Mouse (Mus musculus): ENCODE measurements at regions not wholly inside any gene's neighbourhood (a gene's known extent, or its start where the extent isn't known, plus 50 kb on each side); places are given as distances from the start of the nearest gene placed in this dataset.

- TF ChIP-seq GATA4 (IDR thresholded peaks at IDR 0.05; ENCODE audit: insufficient replicate concordance, low read length), result no peak
Observed at GRCm38 (mm10) chr3:54443791-54444190, 82.9 kb downstream of the Postn start.

GRCm38 (mm10) chr3:54446889-54447288, 86.0 kb downstream of the Postn start:
- TF ChIP-seq GATA4 (IDR thresholded peaks at IDR 0.05; ENCODE audit: insufficient replicate concordance, low read length), result no peak

- TF ChIP-seq GATA4 (IDR thresholded peaks at IDR 0.05; ENCODE audit: insufficient replicate concordance, low read length), result no peak
Observed at GRCm38 (mm10) chr3:54457416-54457815, 96.5 kb downstream of the Postn start.

GRCm38 (mm10) chr3:54461366-54461765, 100.5 kb downstream of the Postn start:
- no peak for TF ChIP-seq GATA4 (IDR thresholded peaks at IDR 0.05; ENCODE audit: insufficient replicate concordance, low read length)

- TF ChIP-seq GATA4 (IDR thresholded peaks at IDR 0.05; ENCODE audit: insufficient replicate concordance, low read length), result no peak
Observed at GRCm38 (mm10) chr3:54466097-54466496, 105.2 kb downstream of the Postn start.

GRCm38 (mm10) chr3:54474209-54474608, 113.3 kb downstream of the Postn start:
- no peak for TF ChIP-seq GATA4 (IDR thresholded peaks at IDR 0.05; ENCODE audit: insufficient replicate concordance, low read length)

GRCm38 (mm10) chr3:54475879-54476278, 115.0 kb downstream of the Postn start:
- TF ChIP-seq GATA4 (IDR thresholded peaks at IDR 0.05; ENCODE audit: insufficient replicate concordance, low read length), result no peak

- TF ChIP-seq GATA4 (IDR thresholded peaks at IDR 0.05; ENCODE audit: insufficient replicate concordance, low read length), result no peak
Observed at GRCm38 (mm10) chr3:54477986-54478385, 117.1 kb downstream of the Postn start.

GRCm38 (mm10) chr3:54480251-54480650, 119.3 kb downstream of the Postn start:
- TF ChIP-seq GATA4 (IDR thresholded peaks at IDR 0.05; ENCODE audit: insufficient replicate concordance, low read length), result no peak

GRCm38 (mm10) chr3:54487346-54487745, 126.4 kb downstream of the Postn start:
- TF ChIP-seq GATA4 (IDR thresholded peaks at IDR 0.05; ENCODE audit: insufficient replicate concordance, low read length), result no peak

- no peak for TF ChIP-seq GATA4 (IDR thresholded peaks at IDR 0.05; ENCODE audit: insufficient replicate concordance, low read length)
Observed at GRCm38 (mm10) chr3:54487844-54488243, 126.9 kb downstream of the Postn start.

- no peak for TF ChIP-seq GATA4 (IDR thresholded peaks at IDR 0.05; ENCODE audit: insufficient replicate concordance, low read length)
Observed at GRCm38 (mm10) chr3:54490249-54490900, 129.5 kb downstream of the Postn start.

GRCm38 (mm10) chr3:54493567-54493966, 132.7 kb downstream of the Postn start:
- peak; percentile 84; the same call in 1 of the 2 replicates for TF ChIP-seq GATA4 (IDR thresholded peaks at IDR 0.05; ENCODE audit: insufficient replicate concordance, low read length)

- no peak for TF ChIP-seq GATA4 (IDR thresholded peaks at IDR 0.05; ENCODE audit: insufficient replicate concordance, low read length)
Observed at GRCm38 (mm10) chr3:54504997-54505396, 144.1 kb downstream of the Postn start.

- no peak for TF ChIP-seq GATA4 (IDR thresholded peaks at IDR 0.05; ENCODE audit: insufficient replicate concordance, low read length)
Observed at GRCm38 (mm10) chr3:54507575-54507974, 146.7 kb downstream of the Postn start.

- no peak for TF ChIP-seq GATA4 (IDR thresholded peaks at IDR 0.05; ENCODE audit: insufficient replicate concordance, low read length)
Observed at GRCm38 (mm10) chr3:54508906-54509305, 148.0 kb downstream of the Postn start.

- TF ChIP-seq GATA4 (IDR thresholded peaks at IDR 0.05; ENCODE audit: insufficient replicate concordance, low read length), result no peak
Observed at GRCm38 (mm10) chr3:54517251-54517650, 156.3 kb downstream of the Postn start.

All from liver, adult (tissue).